Mouse (Mus musculus): ENCODE measurements around the gene Gm8909.
"Not testable (repeated sequence)": the region's sequence is repeated elsewhere in the genome, so short reads cannot be mapped to it uniquely, and the experiment has no call there.

DNA sequence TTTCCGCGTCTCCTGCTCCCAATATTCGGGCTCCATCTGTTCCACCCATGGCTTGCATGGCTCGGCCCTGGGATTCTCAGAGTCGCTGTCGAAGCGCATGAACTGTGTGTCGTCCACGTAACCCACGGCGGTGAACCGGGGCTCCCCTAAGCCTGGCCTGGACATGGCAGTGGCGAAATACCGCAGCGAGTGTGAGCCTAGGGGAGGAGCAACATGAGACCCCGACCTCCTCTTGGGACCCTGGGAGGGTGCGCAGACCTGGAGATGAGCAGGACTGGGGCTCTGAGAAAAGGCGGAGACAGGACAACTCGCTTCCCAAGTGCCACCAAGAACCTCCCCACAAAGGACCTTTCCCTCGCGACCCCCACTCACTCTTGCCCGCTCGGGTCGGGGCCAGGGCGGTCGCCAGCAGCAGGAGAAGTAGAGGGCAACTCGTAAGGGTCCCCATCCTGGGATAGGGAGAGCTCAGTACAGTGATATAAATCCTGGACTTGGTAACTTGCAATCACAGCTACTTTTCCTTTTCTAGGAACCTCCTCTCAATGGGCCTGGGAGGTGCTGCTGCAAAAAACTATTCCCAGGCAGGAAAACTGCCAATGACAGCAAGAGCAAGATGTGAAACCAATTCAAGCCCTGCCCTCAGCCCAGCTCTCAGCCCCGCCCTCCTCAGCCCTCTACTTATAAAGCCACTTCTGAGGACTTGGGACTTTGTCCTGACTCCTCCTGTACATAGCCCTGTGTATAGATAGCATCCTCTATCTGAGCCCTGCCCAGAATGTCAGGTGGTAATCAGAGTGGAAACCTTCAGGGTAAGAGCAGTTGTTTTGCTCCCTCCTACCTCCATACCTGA, 39.1 kb downstream of the Gm8909 start, which contains the start of gene Gm7030:
- TF ChIP-seq CTCF (IDR thresholded peaks at IDR 0.05; ENCODE audit: low read depth, low read length); POLR2A (IDR thresholded peaks at IDR 0.05; ENCODE audit: borderline replicate concordance, low read depth, low read length): not testable (repeated sequence)

Measured in bone marrow macrophage, adult 2 months (primary cell).